Mouse (Mus musculus) brain, adult 2 months (tissue): ENCODE data around the gene Tyro3.

Source experiments
- DNase-seq: peaks from one replicate; pipeline ENCODE4 v3.0.0; 2011; ENCODE audit warnings: low read depth, low spot score

Gene Tyro3

GRCm38 (mm10) chr2:119804275-119804628, 6.7 kb downstream of the Tyro3 start:
- peak; percentile 66 for DNase-seq

GRCm38 (mm10) chr2:119804776-119805175, 7.2 kb downstream of the Tyro3 start:
- peak; percentile 83 for DNase-seq

- DNase-seq = peak; percentile 58
These were observed 8.0 kb downstream of the Tyro3 start for GRCm38 (mm10) chr2:119805536-119805935.

GRCm38 (mm10) chr2:119808438-119808837, 10.9 kb downstream of the Tyro3 start:
- DNase-seq = peak; percentile 63

- DNase-seq = peak; percentile 84
These were observed 11.3 kb downstream of the Tyro3 start for GRCm38 (mm10) chr2:119808881-119809280.

- DNase-seq = peak; percentile 86
These were observed 13.4 kb downstream of the Tyro3 start for GRCm38 (mm10) chr2:119810890-119811289.

GRCm38 (mm10) chr2:119811490-119812146, 14.1 kb downstream of the Tyro3 start:
- DNase-seq = peak; percentile 86

GRCm38 (mm10) chr2:119814376-119814933, 16.9 kb downstream of the Tyro3 start:
- peak; percentile 83 for DNase-seq

- no peak for DNase-seq
These were observed 19.1 kb downstream of the Tyro3 start for GRCm38 (mm10) chr2:119816611-119817010.

- peak; percentile 90 for DNase-seq
These were observed 19.5 kb downstream of the Tyro3 start for GRCm38 (mm10) chr2:119817047-119817446.

- no peak for DNase-seq
These were observed 21.2 kb downstream of the Tyro3 start for GRCm38 (mm10) chr2:119818668-119819272.

- DNase-seq = peak; percentile 91
These were observed 23.6 kb downstream of the Tyro3 start for GRCm38 (mm10) chr2:119821136-119821535.

- DNase-seq = peak; percentile 79
These were observed 33.0 kb downstream of the Tyro3 start for GRCm38 (mm10) chr2:119830579-119830978.

- no peak for DNase-seq
These were observed 36.7 kb downstream of the Tyro3 start for GRCm38 (mm10) chr2:119834231-119834630.

- DNase-seq = no peak
These were observed 40.1 kb downstream of the Tyro3 start for GRCm38 (mm10) chr2:119837616-119838015.

- peak; percentile 67 for DNase-seq
These were observed 41.0 kb downstream of the Tyro3 start for GRCm38 (mm10) chr2:119838363-119839156.

- DNase-seq = no peak
These were observed 42.5 kb downstream of the Tyro3 start for GRCm38 (mm10) chr2:119840008-119840407.

- peak; percentile 89 for DNase-seq
These were observed 44.5 kb downstream of the Tyro3 start for GRCm38 (mm10) chr2:119842000-119842399.

GRCm38 (mm10) chr2:119843526-119843925, 46.0 kb downstream of the Tyro3 start:
- DNase-seq = no peak

GRCm38 (mm10) chr2:119845882-119846546, 48.5 kb downstream of the Tyro3 start:
- DNase-seq = no peak

- peak; percentile 98 for DNase-seq
These were observed 49.4 kb downstream of the Tyro3 start for GRCm38 (mm10) chr2:119846929-119847328.

- DNase-seq = peak; percentile 72
These were observed 56.3 kb downstream of the Tyro3 start for GRCm38 (mm10) chr2:119853811-119854210.
